Mouse (Mus musculus) large intestine, adult 2 months (tissue): ENCODE results near the gene Tbc1d9b. TPM values are rescaled to one million over a fixed set of nuclear protein-coding genes. Genes with fewer than 3 reads are reported as not detected.
"Not testable (repeated sequence)": the region's sequence is repeated elsewhere in the genome, so short reads cannot be mapped to it uniquely, and the experiment has no call there.

Source experiments
- DNase-seq: peaks from one replicate; pipeline ENCODE4 v3.0.0-alpha.2; 2012; ENCODE audit warnings: low read depth, low spot score
- WGBS: fragments of 180-500 bp; shearing (Covaris S2); methylation state at CpG from one replicate; pipeline ENCODE4 v1.1.7; 2018; 5-methylcytosine and 5-hydroxymethylcytosine counted together
- polyA plus RNA-seq: library from polyadenylated mRNA; depleted of rRNA; stranded (reverse); fragments of >200 nt; gene quantifications from 2 replicates; pipeline ENCODE4 v1.2.3, GENCODE M21; 2012; rRNA removed

Gene Tbc1d9b
- polyA plus RNA-seq: 28.2 and 35.9 TPM in 2 replicates

DNA sequence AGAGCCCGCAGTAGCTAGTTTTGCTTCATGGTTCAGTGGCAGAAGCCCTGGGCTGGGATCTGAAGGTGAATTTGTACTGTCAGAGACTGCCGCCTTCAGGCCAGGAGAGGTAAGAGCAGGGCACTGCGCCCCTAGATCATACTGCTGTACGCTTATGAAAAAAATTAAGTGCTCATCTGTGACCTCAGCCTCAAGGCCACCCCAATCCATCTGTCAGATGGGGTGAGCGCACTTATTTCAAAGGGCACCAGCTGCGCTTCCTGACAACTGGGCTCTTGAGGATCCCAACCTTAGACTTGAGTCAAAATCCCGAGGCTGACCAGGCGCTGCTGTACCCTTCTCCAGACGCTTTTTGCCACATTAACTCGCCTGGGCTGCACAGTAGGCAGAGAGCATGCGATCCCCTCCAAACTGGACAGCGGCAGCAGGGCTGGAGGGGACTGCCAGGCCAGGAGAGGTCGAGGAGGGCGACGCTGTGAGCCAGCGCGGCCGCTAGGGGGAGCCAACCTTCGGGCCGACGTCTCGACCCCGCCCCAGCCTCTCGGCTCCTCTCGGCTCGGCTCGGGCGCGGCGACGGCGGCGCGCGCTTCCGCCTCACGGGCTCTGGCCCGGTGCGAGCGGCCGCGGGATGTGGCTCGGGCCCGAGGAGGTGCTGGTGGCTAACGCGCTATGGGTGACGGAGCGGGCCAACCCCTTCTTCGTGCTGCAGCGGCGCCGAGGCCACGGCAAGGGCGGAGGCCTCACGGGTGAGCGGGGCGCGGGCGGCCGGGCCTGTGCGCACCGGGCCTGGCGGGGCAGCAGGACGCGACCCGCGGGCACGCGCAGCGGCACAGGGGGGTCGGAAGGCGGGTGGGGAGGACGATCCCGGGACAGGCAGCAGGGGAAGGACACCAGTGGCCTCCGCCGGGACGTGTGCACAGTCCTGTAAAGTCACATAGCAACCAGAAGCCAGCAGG, at the start of gene Tbc1d9b:
TSS of gene Tbc1d9b (plus strand) at position 586 of the 956 bp plus-strand sequence.
- peak; percentile 55 for DNase-seq
- WGBS: under 1% methylated on average over 76 of the region's 77 CpGs

DNA sequence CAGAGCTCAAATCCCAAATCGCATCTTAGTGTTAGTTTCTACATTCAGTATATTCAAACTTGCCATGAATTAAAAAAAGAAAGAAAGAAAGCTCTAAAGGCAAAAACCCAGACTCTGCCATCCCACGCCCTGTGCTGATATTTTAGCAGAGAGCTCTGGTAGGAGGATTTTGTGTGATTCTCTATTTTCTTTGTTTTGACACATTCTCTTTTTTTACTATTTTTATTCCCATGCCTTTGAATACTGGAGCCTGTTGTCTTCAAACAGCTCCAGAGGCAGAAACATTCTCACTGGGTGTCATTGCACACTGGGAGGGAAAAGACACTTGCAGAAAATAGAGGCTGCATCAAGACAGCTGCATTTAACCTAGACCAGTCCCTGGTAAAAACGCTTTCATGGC, 45.0 kb upstream of the Tbc1d9b start:
- WGBS: 95% methylated on average over 3 of the region's 3 CpGs
- no peak for DNase-seq

- 53% methylated on average over 1 of the region's 1 CpGs for WGBS
Measured at GRCm38 (mm10) chr11:50089840-50090239, 41.4 kb upstream of the Tbc1d9b start.

GRCm38 (mm10) chr11:50090982-50091675, 40.1 kb upstream of the Tbc1d9b start:
- 82% methylated on average over 5 of the region's 5 CpGs for WGBS
- DNase-seq: no peak

More at GRCm38 (mm10) chr11:50089840-50090239, 41.4 kb upstream of the Tbc1d9b start:
- no peak for DNase-seq

DNA sequence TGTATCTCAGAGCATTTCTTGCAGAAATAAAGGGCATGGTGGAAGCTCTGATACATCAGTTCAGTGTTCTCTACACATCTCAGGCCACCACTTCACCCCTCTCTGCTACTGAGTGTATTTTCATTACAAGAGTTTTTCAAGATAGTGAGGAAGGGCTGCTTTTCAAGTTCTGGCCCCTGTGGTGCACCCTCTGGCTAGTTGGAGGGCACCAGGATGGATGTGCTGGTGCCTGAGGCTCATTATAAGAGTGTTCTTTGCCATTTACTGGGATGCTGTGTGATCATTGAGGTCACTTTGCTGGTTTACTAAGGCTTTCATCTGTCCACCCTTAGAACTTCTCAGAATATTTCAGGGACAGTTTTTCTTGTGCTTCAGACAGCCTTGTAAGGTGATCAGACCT, 39.5 kb upstream of the Tbc1d9b start:
- DNase-seq: no peak

GRCm38 (mm10) chr11:50095661-50096060, 35.5 kb upstream of the Tbc1d9b start:
- 85% methylated on average over 9 of the region's 9 CpGs for WGBS
- DNase-seq: no peak

DNA sequence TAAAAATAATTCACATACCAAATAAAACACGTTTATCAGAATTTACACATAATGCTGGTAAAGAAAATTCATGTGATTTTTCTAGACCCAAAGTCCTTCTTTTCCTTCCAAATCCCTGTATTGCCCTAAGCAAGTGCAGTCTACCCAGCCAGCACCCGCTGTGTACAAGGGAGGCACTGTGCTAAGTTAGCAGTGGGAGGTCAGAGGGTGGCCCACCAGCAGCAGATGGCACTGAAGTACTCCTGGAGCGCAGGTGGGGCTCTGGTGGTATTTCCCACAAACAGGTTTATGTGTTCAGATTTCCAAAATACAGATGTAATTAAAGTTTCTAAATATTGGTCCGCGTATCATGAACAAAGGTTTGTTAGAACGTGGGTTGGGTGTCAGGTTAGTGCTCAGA, 34.1 kb upstream of the Tbc1d9b start:
- 95% methylated on average over 6 of the region's 6 CpGs for WGBS

GRCm38 (mm10) chr11:50098961-50099481, 32.2 kb upstream of the Tbc1d9b start:
- DNase-seq: no peak
- 82% methylated on average over 8 of the region's 8 CpGs for WGBS

More for the DNA sequence above, 34.1 kb upstream of the Tbc1d9b start:
- no peak for DNase-seq

DNA sequence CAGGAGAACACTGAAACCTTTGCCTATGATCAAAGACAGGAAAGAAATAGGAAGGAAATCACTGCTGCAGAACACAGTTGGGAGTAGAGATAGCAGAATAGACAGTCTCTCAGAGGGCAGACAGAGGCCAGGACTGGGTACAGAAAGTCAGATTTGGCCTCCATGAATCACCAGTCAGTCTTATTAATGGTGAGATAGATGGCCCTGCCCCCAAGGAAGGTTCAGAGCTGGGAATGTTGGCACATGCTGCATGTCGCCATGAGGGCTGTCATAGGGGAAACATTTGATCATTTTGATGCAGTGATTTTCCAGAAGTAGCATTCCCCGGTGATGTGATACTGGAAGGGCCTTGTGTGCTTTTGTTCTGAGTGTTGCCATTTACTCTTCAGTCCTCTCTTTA, 31.5 kb upstream of the Tbc1d9b start:
- WGBS: 84% methylated on average over 2 of the region's 2 CpGs
- no peak for DNase-seq

DNA sequence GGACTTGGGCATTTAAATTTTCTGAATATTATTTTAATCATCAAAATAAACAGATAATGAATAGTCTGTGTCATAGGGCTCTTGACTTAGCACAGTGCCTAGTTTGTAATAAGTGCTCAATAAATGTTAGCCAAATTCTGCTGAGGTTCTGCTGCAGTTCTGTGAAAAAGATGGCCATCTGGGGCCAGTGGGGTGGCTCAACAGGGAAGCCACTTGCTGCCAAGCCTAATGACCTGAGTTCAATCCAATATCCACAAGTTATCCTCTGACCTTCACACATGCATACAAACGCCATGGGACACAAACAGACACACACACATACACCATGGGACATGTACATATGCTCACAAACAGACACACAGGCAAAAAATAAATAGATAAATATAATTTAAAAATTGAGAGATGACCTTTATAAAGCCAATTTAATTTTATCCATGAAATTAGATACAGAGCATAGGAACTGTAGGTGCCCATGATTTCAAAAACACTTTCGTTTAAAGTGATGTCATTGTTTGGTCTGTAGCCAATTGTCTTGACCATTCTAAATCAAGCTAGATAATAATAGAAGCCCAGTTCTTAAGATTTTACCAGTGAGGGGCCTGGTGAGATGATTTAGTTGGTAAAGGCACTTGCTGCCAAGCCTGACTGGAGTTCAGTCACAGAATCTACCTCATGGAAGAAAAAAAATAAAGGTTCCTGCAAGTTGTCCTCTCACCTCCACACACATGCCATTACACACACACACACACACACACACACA, 30.5 kb upstream of the Tbc1d9b start:
- DNase-seq: no peak
- WGBS: 80% methylated on average over 2 of the region's 2 CpGs

GRCm38 (mm10) chr11:50101962-50102361, 29.2 kb upstream of the Tbc1d9b start:
- not testable (repeated sequence) for DNase-seq
- 93% methylated on average over 4 of the region's 4 CpGs for WGBS

- 89% methylated on average over 6 of the region's 6 CpGs for WGBS
- DNase-seq: no peak
Measured at GRCm38 (mm10) chr11:50104016-50104415, 27.2 kb upstream of the Tbc1d9b start.

DNA sequence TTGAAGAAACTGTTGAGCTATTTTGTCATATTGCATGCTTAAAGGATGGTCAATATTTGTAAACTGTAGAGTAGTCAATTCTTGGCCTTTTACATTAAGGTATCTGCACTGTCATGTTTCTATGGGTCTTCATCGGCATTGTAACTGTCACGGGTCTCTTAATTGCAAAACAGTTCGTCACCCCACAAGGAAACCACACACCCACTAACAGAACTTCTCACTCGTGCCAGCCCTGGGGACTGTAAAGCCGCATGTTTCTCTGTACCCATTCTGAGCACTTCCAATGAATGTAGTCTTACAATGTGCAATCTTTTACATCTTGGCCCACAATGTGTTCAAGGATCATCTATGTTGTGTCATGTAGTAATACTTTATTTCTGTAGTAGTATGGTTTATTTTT, 26.0 kb upstream of the Tbc1d9b start:
- no peak for DNase-seq
- WGBS: 86% methylated on average over 5 of the region's 5 CpGs

DNA sequence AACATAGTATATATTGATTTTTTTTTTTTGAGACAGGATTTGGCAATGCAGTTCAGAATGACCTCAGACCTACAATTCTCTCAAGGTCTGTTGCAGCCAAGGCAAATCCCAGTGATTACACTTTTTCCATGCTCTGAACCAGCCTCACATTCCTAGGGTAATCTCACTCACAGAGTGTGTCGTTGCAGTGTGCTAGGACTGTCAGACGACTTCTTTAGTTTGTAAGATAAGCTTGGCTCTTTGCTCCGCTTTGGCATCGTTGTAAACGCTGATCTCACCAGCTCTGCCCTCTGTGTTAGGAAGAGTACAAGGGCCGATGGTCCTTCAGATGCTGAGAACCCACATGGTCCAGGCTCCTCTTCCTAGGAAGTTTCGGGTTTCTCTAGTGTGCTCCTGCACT, 25.2 kb upstream of the Tbc1d9b start:
- DNase-seq: no peak
- WGBS: 71% methylated on average over 7 of the region's 7 CpGs

GRCm38 (mm10) chr11:50108823-50109244, 22.4 kb upstream of the Tbc1d9b start:
- 52% methylated on average over 8 of the region's 8 CpGs for WGBS

DNA sequence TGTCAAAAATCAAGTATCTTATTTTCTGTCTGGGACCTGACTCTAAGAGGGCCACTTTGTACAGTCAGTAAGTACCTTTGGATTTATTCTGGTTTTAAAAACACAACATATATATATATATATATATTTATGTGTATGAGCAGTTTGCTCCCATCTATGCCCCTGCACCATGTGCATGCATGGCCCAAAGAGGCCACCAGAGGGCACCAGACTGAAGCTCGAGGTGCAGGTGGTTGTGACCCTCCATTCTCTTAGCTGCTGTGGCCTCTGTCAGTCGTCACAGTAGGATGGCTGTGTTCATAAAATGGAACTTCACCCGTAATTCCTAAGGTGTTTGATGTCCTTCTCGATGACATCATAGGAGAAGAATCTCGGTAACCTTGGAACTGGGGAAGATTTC, 16.9 kb upstream of the Tbc1d9b start:
- peak; percentile 27 for DNase-seq
- WGBS: 16% methylated on average over 5 of the region's 5 CpGs

More at GRCm38 (mm10) chr11:50108823-50109244, 22.4 kb upstream of the Tbc1d9b start:
- no peak for DNase-seq

GRCm38 (mm10) chr11:50122631-50123081, 8.5 kb upstream of the Tbc1d9b start:
- WGBS: 90% methylated on average over 8 of the region's 8 CpGs
- DNase-seq: no peak

GRCm38 (mm10) chr11:50127781-50128180, 3.4 kb upstream of the Tbc1d9b start:
- DNase-seq: no peak
- 14% methylated on average over 10 of the region's 10 CpGs for WGBS

DNA sequence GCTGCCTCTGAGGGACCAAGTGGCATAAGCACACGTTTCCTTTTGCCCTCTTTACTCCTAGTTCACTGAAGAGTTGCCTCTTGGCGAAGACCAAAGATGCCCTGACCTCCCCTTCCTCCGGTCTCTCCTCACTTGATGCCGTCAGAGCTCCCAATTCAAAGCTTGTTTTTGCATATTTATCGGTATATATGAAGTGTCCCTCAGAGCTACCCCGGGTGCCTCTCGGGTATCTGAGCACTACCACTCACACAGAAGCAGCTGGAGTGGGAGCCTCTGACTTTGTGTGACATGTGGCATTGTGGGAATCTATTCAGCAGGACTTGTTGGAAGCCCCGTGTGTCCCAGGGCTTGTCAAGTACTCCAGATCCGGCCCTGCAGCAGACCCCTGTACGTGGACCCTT, 605 bp downstream of the Tbc1d9b start:
- WGBS: 9% methylated on average over 10 of the region's 10 CpGs
- no peak for DNase-seq

- 81% methylated on average over 6 of the region's 6 CpGs for WGBS
- no peak for DNase-seq
Measured at GRCm38 (mm10) chr11:50132265-50132664, 1.1 kb downstream of the Tbc1d9b start.
